Mouse (Mus musculus) gastrocnemius, postnatal 4 days (tissue): ENCODE data around the gene Hgfac. TPM values are rescaled to one million over a fixed set of nuclear protein-coding genes. Genes with fewer than 3 reads are reported as not detected.
A peak's percentile ranks its signal among the peaks of the same experiment; 100 is the strongest.

Experiments used
- microRNA-seq: library from miRNA; unstranded; fragments of <30 nt; microRNA quantifications from one replicate; pipeline ENCODE4 v1.2.0, GENCODE M21; 2021
- total RNA-seq, 2 experiments: library from RNA; stranded (reverse); gene quantifications; 2 replicates each; pipeline ENCODE4 v1.2.3; 2021

Gene Hgfac
- total RNA-seq, 2 experiments from 2014 or later, result 0.98 to 1.2 TPM

Small RNA genes lying within 50 kb of the gene (microRNA-seq; reads per million reads assigned to microRNA genes)
- gene Mir3097, result 2.1 reads per million, percentile 2 among the genes with 10 or more reads in this experiment

Other genes starting within 250 kb of the Hgfac start
- gene Msantd1, start 133.5 kb upstream of the Hgfac start, total RNA-seq, result 1 to 10 TPM in 1 of 2 experiments, under 1 TPM in 1; 0.93 to 1.5 TPM
- gene Rgs12, start 92.1 kb upstream of the Hgfac start, total RNA-seq, result 10 to 100 TPM; 34.7 to 35.2 TPM
- gene Dok7, start 15.3 kb downstream of the Hgfac start, total RNA-seq, result 10 to 100 TPM; 32.1 to 32.2 TPM
- gene Lrpap1, start 64.3 kb downstream of the Hgfac start, total RNA-seq, result 10 to 100 TPM; 43.4 to 52.1 TPM
- under 1 TPM; 0.10 to 0.20 TPM for gene Adra2c, start 236.8 kb downstream of the Hgfac start, total RNA-seq